Mouse (Mus musculus): ENCODE results near the gene Kmt5c. TPM values are rescaled to one million over a fixed set of nuclear protein-coding genes. Genes with fewer than 3 reads are reported as not detected.

Kmt5c gene
- total RNA-seq, 2 experiments from 2014 or later = 20.6 to 34.1 TPM

DNA sequence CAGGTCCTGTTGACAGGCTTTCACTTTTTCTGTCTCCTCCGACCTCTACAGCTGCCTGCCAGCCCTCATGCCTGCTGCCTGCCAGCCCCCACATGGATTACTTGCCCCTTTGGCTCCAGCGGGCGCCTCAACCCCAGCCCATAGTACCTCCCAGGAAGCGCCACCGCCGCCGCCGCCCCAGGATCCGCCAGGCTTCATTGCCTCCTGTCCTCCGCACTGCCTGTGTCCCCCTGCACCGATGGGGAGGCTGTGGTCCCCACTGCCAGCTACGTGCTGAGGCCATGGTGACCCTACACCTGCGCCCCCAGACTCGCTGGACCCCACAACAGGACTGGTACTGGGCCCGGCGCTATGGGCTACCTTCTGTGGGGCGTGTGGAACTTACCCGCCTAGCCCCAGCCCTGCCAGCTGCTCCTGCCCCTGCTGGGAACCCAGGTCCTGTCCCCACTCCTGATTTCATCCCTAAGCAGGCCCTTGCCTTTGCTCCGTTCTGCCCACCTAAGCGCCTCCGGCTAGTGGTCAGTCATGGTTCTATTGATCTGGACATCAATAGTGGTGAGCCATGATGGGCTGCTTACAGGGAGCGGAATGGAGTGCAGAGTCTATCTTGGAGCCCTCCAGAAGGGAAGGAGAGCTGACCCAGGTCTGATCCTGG, 6.5 kb downstream of the Kmt5c start:
- DNase-seq = no peak

DNA sequence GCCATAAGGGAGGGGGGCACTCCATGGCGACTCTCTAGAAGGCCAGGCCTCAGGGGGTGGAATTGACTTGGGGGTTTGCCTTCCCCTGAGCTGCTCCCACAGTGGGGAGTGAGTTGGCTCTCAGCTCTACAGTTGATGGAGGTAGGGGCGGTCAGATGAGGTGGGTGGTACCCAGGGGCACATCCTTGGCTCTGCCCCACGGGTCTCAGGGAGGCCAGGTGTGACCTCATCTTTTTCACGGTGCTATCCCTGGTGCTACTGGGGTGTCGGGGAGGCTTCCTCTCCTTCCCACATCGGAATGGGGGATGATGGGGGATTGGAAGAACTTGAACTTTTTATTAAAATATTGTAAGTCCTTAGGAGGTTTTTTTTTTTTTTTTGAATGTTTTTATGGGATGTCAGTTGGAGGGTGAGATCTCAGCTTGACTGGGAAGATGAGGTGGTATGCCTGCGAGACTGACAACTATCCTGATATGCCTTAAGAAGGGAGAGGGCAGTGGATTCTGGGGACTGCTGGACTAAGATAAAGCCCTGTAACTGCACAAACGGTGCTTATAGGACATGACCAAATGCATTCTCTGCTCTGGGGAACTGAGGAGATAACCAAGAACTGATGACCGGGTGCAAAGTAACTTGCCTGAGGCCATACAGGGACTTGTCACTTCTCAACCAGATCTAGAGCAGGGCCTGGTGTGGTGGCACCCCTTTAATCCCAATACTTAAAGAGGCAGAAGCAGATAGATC, 7.4 kb downstream of the Kmt5c start:
- DNase-seq = no peak

DNA sequence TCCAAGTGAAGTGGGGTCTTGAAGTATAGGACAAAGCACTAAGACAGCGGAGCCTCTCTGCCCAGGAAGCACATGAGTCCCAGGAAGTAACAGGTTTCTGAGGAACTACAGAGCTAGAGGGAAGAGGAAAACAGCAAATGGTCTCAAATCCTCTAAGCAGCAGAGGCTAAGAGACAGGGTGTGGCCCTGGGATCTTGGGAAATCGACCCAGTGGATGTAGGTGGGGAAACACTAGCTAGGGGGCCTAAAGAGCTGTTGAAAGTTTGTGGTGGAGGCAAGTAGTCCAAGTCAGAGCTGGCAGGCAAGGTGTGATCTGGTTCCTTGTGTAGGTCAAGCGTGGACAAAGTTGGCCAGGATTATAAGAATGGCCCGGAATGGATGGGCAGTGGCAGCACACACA, 8.4 kb downstream of the Kmt5c start:
- no peak for DNase-seq

DNA sequence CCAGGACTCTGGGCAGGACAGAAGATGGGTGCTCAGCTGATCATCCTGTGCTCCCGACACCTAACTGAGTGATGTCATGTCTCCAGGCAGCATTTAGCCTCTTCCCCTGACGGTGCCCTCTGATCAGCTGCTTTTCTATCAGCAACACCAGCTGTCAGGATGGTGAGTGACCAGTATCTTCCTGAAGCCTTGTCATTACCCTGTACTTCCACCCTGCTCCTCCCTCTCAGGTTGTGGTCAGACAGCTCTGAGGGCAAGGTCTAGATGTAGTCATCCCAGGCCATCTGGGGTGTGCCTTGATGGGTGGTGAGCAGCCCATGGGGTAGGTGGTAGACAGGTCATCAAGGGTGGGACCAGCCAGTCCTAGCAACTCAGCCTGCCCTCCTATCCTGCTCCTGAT, 9.3 kb downstream of the Kmt5c start:
- DNase-seq = no peak

DNA sequence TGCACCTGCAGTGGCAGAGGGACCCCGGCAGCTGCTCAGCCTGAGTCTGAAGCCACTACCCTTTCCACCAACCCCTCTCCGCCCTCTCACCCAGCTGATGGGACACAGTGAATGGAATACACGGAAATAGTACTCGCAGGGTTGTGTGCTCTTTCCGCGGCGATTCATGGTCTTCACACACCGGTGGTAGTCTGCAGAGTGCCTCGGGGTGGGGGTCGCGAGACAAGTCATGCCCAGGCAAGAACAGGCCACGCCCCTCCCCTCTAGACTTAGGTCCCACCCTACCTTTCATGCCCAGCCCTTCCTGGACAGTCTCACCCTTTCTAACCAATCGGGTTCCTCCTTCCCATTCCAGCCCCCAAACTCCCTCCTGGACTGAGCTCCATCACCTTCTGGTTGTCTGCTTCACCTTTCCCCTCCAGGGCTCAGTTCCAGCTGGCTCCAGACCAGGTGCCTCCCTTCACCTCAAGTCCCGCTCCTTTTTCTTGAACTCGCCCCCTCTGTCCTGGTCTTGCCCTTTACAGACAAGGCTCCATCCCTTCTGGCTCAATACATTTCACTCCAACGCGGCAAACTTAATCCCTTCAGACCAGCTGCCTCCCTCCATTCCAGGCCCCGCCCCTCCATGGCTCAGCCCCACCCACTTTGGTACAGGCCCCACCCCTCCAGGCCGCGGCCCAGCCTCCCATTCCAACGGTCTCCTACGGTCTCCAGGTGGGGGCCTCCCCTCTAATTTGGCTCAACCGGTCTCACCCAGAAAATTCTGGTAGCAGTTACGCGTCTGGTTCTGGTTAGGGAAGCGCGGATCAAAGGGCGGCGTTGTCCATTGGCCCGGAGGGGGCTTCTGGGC, 12.3 kb downstream of the Kmt5c start:
- DNase-seq = peak; percentile 58

DNA sequence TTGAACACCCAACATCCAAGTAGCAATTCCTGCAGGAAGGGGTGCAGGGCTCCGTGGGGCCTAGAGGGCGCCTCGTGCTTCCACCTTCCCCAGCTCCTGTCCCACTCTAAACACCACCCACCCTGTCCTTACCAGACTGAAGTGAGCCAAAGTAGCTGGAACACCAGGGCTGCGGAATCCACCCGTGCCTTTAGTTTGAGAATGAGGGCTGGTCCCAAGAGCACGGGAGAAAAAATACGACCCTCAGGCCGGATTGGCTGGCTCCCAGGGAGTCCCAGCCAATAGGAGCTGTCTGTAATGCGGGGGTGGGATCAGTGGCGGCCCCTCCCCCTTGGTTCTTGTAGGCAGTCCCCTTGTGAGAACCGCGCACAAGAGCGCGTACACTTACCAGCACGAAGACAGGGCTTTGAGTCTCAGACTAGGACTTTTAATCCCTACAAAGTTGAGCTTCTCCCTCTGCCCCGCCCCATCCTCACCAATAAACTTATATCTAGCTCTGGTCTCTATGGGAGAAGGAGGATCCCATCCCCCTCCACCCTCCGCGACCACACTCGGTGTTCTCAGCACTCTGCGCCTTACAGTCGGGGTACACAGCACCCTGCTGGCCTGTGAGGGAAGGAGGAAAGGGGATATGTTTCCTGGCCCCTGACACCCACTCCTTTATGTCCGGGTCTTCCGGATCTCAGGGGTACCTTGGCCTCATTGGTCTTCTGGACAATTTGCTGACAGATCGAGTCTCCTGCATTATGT, 13.1 kb downstream of the Kmt5c start, which contains the start of gene Cox6b2:
TSS of gene Cox6b2 (minus strand) at position 274 of the 750 bp plus-strand sequence.
- peak; percentile 66 for DNase-seq

DNA sequence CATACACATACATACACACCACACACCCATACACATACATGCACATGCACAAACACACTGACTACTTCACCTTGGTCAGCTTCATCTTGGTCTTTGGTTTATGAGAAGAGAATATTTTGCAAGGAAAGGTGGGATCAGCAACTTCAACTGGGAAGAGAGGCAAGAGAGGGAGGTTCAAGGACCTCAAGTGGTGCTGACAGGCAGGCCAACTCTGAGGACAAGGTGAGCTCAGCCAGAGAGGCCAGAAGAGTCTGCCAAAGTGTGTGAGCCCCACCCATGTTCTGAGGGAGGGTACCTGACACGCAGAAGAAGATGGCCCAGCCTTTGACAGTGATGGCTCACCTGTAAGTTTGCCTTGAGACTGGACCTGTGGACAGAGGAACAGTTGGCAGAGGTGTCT, 19.8 kb downstream of the Kmt5c start:
- DNase-seq = no peak

DNA sequence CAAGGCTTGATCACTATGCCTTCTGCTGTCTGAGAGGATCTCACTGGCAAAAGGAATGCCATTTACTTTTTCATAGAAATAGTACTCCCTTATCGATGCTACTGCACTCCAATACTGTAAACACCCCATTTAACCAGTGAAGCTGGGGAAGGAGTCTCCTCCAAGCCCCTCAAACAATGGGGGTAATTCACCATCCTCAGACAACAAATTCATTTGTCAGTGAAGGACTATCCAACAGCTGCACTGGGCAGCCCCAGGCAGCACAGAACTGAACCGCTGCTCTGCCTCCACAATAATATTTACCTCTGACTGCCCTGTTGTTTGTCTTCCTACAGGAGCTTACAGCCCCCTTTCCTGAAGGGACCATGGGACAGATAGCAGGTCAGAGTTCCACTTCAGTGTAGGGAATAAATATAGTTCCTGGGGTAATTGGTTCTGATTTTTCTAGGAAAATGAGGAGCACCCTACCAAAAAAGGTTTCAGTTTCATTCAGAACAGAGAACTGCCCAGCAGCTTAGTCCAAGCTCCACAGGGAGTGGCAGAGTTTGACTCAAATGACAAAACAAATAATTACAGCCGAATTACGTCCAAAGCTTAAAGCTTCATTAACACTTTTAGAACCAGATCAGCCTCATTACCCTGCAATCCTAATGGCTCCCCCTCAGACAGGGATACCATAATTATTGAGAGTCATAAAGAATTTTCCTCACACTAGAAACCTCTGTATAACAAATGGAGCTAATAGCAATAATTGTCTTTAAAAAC, 25.2 kb downstream of the Kmt5c start:
- DNase-seq = no peak

DNA sequence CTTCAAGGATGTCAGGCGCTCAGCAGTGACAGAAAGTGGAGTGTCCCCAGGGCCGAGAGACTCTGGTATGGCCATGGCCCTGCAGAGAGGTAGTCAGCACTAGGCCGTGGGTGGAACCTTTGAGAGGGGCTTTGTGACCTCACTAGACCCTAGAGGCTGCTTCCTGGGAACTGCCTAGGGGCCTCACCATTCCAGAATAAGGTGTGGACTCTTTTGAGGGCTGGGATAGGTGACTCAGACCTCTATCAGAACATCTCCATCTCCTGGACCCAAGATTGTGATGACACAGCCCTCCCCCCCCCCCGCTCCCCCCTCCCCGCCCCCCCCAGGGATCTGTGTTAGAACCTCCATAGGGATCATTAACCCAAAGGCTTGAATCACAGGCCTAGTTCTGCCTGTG, 31.3 kb downstream of the Kmt5c start, which contains the start of gene Fam71e2:
TSS of gene Fam71e2 (minus strand) at position 101 of the 400 bp plus-strand sequence.
- DNase-seq = no peak

DNA sequence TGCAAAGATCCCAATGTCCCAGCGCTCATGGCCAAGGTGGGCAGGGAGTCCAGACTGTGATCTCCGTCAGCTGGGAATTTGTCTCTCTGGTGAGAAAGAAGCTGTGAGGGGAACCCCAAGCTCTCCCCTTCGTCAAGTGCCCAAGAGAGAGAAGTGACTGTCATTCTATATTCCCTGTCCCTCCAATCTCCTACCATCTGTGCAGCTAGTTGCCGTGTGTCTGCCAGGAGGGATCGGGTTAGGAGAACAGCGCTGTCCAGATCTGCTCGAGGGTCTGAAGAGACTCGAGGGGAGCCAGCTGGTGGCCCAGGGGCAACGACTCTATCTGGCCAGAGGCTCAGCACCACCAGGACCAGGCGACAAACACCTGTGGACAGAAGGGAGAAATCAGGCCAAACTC, 36.2 kb downstream of the Kmt5c start:
- no peak for DNase-seq

DNA sequence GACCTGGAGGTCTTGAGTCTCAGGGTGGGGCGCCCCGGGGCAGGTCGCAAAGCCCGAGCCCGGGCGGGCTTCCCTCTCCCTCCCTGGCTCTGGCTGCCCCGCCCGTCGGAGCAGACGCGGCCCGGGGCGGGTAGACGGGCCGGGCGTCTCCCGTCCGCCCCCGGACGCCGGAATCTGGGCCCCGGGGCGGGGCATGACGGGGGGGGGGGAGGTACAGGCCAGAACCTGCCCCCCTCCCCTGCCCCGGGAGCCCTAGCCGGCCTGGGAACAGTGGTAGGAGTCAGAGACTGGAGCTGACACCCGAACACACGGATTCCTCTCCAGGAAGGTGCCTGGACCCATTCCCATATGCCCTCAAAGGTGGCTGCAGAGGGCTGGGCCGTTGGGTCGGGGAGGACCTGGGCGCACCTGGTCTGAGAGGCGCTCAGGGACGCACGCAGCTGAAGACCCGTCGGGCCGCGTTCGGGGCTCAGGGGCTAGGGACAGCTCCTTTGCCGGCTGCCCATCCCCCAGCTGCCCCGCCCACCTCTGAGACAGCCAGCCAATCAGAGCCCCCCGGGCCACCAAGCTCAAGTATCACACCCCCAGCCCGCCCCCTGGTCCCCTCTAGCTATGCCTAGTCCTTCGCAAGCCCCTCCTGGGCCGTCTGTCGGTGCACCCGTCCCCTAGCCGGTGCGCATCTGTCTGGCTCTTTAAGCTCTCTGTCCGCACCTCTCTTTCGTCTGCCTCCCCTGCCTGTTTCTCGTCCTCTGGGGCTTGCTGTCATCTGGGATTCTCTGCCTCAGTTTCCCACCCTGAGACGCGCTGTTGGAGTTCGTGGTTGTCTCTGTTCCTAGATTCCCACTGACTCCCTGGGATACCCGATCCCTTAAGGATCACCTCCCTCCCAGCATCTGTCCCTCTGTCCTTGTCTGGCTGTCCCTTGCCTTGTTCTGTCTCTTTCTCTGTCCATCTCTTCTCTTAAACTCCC, 37.2 kb downstream of the Kmt5c start:
- DNase-seq = peak; percentile 70

DNA sequence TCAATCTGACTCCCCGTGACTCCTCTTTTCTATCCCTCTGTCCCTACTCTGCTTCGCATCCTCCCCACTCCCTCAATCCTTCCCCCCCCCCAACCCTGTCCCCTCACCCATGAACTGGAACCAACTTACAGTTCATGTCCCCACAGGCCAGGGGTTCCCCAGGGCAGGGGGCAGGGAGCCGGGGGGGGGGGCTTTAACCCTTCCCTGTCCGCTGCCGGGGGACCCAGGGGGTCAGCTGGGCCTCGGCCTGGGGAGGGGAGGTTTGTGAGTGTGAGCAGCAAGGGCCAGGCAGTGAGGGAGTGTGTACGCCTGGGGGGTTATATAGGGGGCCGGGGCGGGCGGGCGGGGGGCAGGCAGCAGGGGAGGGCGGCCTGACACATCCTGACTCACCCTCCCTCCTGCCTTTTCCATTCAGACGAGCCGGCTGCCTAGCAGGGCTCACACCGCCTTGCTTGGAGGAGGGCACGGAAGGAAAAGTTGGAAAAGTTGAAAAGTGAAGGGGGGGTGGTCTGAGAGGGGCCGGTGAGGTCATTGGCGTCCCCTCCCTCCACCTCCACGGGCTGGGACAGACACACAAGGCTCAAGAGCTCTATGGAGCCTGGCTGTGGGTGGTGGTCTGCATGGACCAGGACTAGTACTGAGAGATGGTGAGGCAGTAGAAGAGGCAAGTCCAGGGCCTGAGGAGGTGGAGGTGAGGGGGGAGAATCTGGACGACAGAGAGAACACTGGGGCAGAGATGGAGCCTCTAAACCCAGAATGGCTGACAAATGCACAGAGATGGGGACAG, 38.1 kb downstream of the Kmt5c start:
- DNase-seq = no peak

DNA sequence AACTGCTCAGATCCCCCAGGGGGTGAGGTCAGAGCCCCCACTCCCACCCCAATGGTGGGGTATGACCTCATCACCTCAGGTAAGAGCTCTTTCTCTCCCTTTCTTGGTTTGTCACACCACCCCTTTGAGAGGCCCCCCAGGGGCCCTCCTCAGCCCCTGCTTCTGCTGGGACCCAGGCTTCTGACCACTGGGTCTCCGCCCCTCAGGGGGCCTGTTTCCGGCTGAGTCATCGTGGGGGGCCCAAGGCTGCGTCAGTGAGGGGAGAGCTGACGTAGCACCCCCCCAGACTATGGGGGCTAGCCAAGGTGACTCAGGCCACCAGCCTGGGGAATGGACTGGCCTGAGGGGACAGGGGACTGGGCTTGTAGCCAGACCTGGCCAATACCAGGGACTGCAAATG, 40.0 kb downstream of the Kmt5c start:
- no peak for DNase-seq

DNA sequence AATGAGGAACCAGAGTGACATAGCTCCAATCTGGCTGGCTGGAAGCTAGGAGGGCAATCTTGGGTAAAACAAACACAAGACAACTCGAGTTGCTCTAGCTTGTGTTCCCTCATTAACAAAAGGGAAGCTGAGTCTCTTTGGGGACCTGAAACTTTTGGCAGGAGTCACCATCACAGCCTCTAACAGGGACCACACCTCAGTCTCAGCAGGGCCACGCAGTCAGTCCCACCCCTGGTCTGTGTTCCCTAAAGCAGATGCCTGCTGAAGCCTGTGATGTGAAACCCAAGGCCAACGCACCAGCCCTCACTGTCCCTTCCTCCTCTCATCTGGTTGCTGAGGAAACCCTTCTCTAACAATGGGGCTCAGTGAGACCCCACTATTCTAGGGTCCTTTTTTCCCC, 42.2 kb downstream of the Kmt5c start:
- no peak for DNase-seq

DNA sequence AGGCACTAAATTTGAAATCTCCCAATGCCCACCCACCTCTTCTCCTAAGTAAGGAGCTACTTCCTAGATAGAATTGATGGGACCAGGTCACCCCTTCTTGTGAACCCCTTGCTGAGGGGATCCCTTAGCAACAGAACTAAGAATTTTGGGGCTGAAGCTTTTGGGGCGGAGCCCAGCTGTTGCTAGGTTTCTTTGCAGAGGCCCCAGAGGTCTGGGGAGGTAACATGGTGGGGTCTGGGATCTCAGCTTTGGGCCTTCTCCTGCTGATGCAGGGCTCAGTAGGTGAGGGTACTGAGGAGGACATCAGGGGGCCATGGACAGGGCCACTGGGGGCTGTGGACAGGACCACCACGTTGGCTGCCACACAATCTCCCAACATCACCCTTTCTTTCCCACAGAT, 42.8 kb downstream of the Kmt5c start, which contains the start of the genes Il11 and Tmem190:
TSS of gene Il11 (minus strand) at position 101 of the 400 bp plus-strand sequence.
TSS of gene Tmem190 (plus strand) at position 179 of the 400 bp plus-strand sequence.
- DNase-seq = no peak

DNA sequence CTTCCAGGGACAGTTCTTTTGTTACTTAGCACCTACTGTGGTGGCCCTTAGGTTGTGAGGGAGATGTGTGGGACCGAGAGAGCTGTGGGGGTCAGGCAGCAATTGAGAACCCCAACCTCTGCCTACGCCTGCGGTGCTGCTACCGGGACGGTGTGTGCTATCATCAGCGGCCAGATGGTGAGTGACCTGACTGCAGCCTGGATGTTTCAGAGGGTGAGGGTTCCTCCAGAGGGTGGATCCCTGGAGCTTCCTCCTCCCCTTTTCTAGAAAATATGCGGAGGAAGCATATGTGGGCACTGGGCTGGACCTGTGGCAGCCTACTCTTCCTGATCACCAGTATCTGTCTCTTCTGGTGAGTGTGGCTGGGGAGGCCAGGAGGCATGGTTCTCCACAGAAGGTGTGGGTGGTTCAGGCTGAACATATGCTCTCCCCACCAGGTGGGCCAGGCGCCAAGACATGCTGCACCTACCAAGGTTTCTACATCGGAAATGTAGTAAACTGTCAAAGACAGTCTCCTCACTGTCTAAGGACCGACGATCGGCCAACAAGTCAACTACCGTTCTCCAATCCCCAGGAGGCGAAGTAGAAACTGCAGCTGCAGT, 43.9 kb downstream of the Kmt5c start:
- no peak for DNase-seq

DNA sequence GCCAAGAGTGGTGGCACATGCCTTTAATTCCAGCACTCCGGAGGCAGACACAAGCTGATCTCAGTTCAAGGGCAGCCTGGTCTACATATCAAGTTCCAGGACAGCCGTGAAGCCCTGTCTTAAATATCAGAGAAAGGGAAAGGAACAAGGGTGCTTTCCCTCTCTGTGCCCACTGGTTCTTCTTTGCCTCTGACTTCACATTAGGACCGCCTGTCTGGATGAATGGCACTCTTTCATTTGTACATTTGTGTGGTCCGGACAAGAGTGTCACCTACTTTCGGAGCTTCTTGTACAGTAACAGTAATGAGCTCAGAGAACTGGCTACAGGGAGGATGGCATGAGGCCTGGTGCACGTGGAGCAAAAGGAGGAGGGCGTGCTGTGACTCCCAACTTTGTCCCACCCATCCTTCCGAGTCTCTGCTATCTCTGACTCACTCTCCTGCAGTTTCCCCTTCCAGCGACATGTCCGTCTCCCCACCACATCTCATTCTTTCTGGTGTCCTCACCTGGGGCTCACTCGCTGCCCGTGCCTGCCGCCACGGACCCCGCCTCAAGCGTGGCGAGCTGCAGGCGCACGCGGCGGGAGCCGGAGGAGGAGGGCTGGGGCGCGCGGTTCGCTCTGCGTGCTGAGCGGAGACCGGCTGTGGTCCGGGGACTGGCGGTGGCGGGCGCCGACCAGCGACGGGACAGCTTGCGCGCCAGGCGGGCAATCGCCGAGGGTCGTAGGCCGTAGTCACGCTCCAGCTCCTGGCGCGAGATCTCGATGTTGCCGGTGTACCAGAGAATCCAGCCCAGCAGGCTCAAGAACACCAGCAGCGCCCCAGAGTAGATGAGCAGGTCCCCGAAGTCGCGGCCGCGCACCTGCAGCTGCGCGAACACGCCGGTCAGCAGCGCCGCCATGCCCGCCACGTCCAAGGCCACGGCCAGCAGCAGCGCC, 48.9 kb downstream of the Kmt5c start:
- peak; percentile 66 for DNase-seq

Measured in gastrocnemius, postnatal 10 days (tissue).